Mouse (Mus musculus) forebrain, embryonic 15.5 days (tissue): ENCODE data around the gene Sost. TPM values are rescaled to one million over a fixed set of nuclear protein-coding genes. Genes with fewer than 3 reads are reported as not detected.

ENCODE experiments used
- ATAC-seq: fragments of 200-750 bp; cut with Nextera tagmentation; replicated peaks from 2 replicates; pipeline ENCODE4 v1.8.0; 2017; ENCODE audit warnings: mild to moderate bottlenecking, moderate TSS enrichment, moderate library complexity
- H3K27ac ChIP-seq: fragments of 300-500 bp; sonication (generic); replicated peaks from 2 replicates; pipeline ENCODE4 v1.5.1; 2015; ENCODE audit warnings: mild to moderate bottlenecking, inconsistent platforms
- H3K27me3 ChIP-seq: fragments of 300-500 bp; sonication (generic); 2 replicates; pipeline ENCODE4 v1.6.1; 2015; ENCODE audit warnings: inconsistent platforms
- H3K36me3 ChIP-seq: fragments of 300-500 bp; sonication (generic); 2 replicates; pipeline ENCODE4 v1.6.1; 2015; ENCODE audit warnings: mild to moderate bottlenecking, inconsistent platforms
- H3K4me1 ChIP-seq: fragments of 300-500 bp; sonication (generic); 2 replicates; pipeline ENCODE4 v1.6.1; 2015; ENCODE audit warnings: inconsistent platforms
- H3K4me2 ChIP-seq: fragments of 300-500 bp; sonication (generic); replicated peaks from 2 replicates; pipeline ENCODE4 v1.6.1; 2015; ENCODE audit warnings: mild to moderate bottlenecking, inconsistent platforms
- H3K4me3 ChIP-seq: fragments of 300-500 bp; sonication (generic); 2 replicates; pipeline ENCODE4 v1.5.1; 2015; ENCODE audit warnings: mild to moderate bottlenecking, inconsistent platforms
- H3K9ac ChIP-seq: fragments of 300-500 bp; sonication (generic); replicated peaks from 2 replicates; pipeline ENCODE4 v1.6.1; 2015; ENCODE audit warnings: mild to moderate bottlenecking, inconsistent platforms
- H3K9me3 ChIP-seq: fragments of 300-500 bp; sonication (generic); 2 replicates; pipeline ENCODE4 v1.6.1; 2016; ENCODE audit warnings: inconsistent platforms
- WGBS: fragments of 180-500 bp; shearing (Covaris S2); methylation state at CpG from one replicate; pipeline ENCODE4 v1.1.7; 2015; ENCODE audit warnings: mixed read lengths; 5-methylcytosine and 5-hydroxymethylcytosine counted together
- polyA plus RNA-seq: library from polyadenylated mRNA; unstranded; fragments of >200 nt; fragmentation: Nextera tagmentation; extraction: Ambion mirVana; gene quantifications from 2 replicates; pipeline ENCODE4 v1.2.1, GENCODE M21; 2015

Sost gene
- polyA plus RNA-seq: not detected in 2 replicates

DNA sequence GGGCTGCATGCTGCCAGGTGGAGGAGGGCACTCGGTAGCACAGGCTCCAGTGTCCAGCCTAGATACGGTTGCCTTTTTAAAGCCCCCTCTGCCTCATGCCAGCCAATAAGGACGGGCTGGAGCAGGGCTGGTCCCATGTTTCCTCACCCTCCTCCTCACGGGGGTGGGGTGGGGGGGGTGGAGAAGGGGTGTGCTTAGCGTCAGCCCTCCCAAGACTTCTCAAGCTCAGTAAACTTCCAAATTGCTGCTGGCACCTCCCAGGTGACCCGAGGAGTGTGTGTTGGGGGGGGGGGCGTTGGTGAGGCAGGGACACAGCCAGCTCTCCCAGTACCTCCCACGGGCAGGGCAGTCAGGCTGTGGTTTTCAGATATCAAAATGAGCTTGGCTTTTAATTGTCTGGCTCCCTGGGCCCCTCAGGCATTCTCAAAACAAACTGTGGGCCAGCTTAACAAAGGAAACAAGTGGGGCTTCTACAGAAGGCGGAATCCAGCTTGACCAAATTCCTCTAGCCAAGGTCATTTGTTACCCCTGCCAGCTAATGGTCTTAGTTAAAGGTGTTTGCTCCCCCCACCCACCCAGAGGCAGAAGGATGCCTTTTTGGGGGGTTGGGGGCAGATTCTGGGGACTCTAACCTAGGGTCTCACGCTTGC is at the start of gene Sost:
TSS of gene Sost (minus strand) at position 51 of the 650 bp plus-strand sequence.
- WGBS: 16% methylated on average over 10 of the region's 10 CpGs

DNA sequence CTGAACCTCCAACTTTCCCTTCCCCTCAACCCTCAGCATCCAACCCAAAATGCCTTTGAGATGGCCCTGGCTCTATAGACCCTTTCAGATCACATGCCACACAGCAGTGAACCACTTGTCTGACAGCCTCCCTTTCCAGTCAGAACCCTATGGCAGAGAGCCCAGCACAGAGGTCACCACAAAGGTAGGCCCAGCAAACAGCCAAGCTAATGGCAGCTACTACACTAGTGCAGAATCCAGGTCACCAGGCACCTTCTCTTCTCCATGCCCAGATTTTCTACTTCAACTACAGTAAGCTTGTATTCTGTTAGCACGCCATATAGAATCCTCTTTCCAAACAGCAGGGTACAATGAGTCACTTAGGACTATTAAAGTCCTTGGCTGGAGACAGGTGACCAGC is 49.3 kb upstream of the Sost start:
- no peak overlapping the region for H3K27ac ChIP-seq
- WGBS: 89% methylated on average over 1 of the region's 1 CpGs
- H3K4me3 ChIP-seq: no peak overlapping the region
- no peak for ATAC-seq
- H3K9me3 ChIP-seq: no peaks in the 10 kb centered on the region
- H3K9ac ChIP-seq: no peak overlapping the region
- no peaks in the 10 kb centered on the region for H3K27me3 ChIP-seq
- H3K36me3 ChIP-seq: peaks cover 25% of the 10 kb centered on the region
- peaks cover 9% of the 10 kb centered on the region for H3K4me1 ChIP-seq
- no peak overlapping the region for H3K4me2 ChIP-seq

More for the DNA sequence above, at the start of gene Sost:
- Histone ChIP-seq H3K4me1 (peaks cover 23% of the 10 kb centered on the region), H3K4me2 (no peak within 1 kb of the TSS), H3K4me3 (no peak within 1 kb of the TSS), H3K27me3 (peaks cover 49% of the 10 kb centered on the region), H3K9ac (no peak within 1 kb of the TSS), H3K36me3 (no peaks in the 10 kb centered on the region), H3K27ac (no peak within 1 kb of the TSS), H3K9me3 (no peaks in the 10 kb centered on the region)
- no peak for ATAC-seq

DNA sequence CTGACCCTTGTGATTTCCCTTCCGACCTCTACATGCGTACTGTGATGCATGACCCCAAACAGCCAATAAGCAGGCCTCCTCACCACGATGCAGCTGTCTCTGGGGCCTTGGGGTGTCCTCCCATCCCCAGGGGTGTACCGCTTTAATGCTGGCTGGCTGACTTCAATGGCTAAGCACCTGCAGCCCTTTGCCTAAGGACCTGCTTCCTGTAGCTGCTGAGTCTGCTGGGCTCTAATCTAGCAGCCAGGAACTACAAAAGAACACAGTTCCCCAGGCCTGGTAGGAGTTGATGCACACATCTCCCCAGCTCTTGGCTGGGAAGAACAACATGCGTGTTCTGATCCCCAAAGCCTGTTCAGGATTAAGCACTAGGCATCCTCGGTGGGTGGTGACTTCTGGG is 48.7 kb upstream of the Sost start:
- H3K9me3 ChIP-seq: no peaks in the 10 kb centered on the region
- no peak overlapping the region for H3K27ac ChIP-seq
- H3K27me3 ChIP-seq: no peaks in the 10 kb centered on the region
- WGBS: 65% methylated on average over 6 of the region's 6 CpGs
- H3K4me3 ChIP-seq: no peak overlapping the region
- no peak for ATAC-seq
- no peak overlapping the region for H3K4me2 ChIP-seq
- H3K9ac ChIP-seq: no peak overlapping the region
- peaks cover 15% of the 10 kb centered on the region for H3K4me1 ChIP-seq
- H3K36me3 ChIP-seq: peaks cover 25% of the 10 kb centered on the region

DNA sequence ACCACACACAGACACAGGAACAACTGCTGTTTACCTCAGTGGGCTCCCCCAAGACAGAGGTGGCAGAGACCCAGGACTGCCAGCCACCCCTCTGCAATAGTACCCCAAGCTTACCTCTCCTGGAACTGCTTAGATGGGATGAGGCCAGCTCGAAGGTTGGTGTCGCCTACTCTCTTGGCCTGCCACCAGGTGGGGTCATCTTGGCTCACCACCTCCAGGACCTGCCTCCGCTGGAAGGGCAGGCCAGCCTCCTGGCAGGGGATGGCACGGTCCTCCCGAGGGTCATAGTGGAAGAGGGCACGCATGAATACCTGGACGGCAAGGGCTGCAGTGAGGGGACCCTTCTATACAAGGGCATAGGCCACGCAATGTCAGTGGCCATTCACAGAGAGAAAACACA is 46.4 kb upstream of the Sost start:
- H3K4me2 ChIP-seq: no peak overlapping the region
- H3K36me3 ChIP-seq: peaks cover 35% of the 10 kb centered on the region
- H3K9me3 ChIP-seq: no peaks in the 10 kb centered on the region
- ATAC-seq: no peak
- WGBS: 89% methylated on average over 8 of the region's 8 CpGs
- peaks cover 17% of the 10 kb centered on the region for H3K4me1 ChIP-seq
- no peak overlapping the region for H3K27ac ChIP-seq
- no peak overlapping the region for H3K9ac ChIP-seq
- no peaks in the 10 kb centered on the region for H3K27me3 ChIP-seq
- no peak overlapping the region for H3K4me3 ChIP-seq

DNA sequence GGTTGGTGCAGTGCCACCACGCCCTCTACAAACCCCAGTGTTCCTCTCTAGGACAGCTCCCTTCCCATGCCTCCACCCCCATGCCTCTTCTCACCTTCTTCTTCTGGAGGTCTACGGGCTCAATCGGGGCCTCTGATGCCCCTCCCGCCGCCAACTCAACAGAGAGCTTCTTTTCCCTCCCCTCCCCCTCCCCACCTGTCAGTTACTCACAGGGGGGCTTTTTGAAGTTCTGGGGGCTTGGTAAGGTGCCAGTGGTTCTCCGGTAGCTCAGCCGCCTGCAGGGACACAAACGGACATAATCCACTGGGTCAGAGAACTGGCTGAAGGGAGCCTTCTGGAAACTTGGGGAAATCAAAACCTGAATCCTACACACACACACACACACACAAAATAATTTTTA is 44.7 kb upstream of the Sost start:
- H3K9ac ChIP-seq: no peak overlapping the region
- no peaks in the 10 kb centered on the region for H3K9me3 ChIP-seq
- WGBS: 62% methylated on average over 8 of the region's 8 CpGs
- peaks cover 20% of the 10 kb centered on the region for H3K4me1 ChIP-seq
- no peak overlapping the region for H3K27ac ChIP-seq
- ATAC-seq: no peak
- peaks cover 35% of the 10 kb centered on the region for H3K36me3 ChIP-seq
- no peak overlapping the region for H3K4me2 ChIP-seq
- no peak overlapping the region for H3K4me3 ChIP-seq
- no peaks in the 10 kb centered on the region for H3K27me3 ChIP-seq

DNA sequence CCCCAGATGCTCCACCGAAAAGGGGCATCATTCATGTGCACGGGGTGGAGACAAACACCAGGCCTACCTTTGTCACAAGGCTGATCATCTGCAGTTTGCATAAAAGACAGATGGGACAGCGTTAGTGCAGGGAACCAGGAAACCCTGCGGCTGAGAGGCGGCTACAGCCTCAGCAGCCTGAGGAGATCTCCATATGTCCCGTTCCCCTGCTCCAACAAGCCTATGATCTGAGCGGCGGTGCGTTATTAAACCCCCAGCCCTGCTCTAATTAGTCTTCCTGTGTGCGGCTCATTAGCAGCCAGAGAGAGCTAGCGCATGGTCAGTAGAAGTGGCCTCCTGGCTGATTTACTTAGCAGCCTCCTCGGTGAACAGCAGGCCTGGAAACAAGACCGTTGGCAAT is 43.3 kb upstream of the Sost start:
- ATAC-seq: peak; percentile 82
- Histone ChIP-seq H3K4me1 (peaks cover 24% of the 10 kb centered on the region), H3K4me2 (no peak overlapping the region), H3K9ac (0 out of 2 replicates have a peak overlapping the region, but pooled peaks have one; percentile 13), H3K9me3 (no peaks in the 10 kb centered on the region), H3K27me3 (no peaks in the 10 kb centered on the region), H3K36me3 (peaks cover 33% of the 10 kb centered on the region), H3K27ac (peak overlapping the region; percentile 90), H3K4me3 (no peak overlapping the region)
- WGBS: 16% methylated on average over 13 of the region's 13 CpGs

DNA sequence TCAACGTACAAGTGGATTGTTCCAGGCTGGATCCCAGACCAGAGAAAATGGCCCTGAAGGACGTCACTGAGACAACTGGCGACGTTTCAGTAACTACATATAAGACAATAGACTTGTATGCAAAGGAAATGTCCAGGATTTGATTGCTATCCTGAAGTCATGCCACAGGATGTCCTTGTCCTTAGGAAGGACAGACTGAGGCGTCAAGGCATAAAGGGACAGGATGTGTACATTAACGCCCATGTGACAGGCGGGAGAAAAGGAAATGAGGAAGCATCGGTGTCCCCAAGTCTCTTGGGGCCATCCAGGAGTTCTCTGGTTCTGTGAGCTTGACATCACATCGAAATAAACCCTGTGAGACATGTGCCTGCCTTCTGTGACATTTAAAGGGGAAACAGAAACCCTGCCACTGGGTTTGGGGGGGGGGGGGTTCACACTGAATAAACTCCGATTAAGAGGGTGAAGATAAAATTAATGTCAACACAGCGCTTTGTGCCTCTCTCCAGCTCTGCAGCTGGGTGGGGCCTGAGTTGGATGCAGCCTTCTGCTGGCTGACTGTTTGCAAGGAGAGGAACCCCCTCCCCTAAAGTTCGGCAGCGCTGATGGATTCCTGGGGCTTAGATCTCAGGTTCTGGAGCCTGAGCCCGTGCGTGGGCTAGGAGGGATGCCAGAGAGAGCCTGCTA is 42.3 kb upstream of the Sost start:
- H3K4me2 ChIP-seq: no peak overlapping the region
- 84% methylated on average over 15 of the region's 15 CpGs for WGBS
- peaks cover 24% of the 10 kb centered on the region for H3K4me1 ChIP-seq
- no peaks in the 10 kb centered on the region for H3K9me3 ChIP-seq
- no peak for ATAC-seq
- no peak overlapping the region for H3K4me3 ChIP-seq
- H3K9ac ChIP-seq: no peak overlapping the region
- H3K27ac ChIP-seq: peak overlapping the region; percentile 90
- H3K27me3 ChIP-seq: no peaks in the 10 kb centered on the region
- H3K36me3 ChIP-seq: peaks cover 43% of the 10 kb centered on the region

DNA sequence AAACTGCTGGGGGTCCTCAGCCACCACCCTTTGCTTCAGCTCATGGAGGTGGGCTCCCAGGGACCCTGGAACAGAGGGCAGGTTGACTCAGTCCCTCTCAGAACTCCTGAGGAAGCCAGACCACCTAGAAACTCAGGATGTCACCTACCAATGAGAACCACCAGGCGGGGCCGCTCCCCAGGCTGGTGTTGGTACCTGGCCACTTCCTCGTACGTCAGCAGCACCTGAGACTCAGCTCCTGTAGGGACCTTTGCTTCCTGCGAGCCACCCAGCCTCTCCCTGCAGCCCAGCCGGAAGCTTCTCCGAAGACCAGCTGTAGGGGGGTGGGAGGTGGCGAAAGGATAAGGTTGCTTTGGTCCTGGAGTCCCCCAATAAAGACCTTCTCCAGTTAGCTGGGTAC is 41.6 kb upstream of the Sost start:
- no peak for ATAC-seq
- Histone ChIP-seq H3K27ac (no peak overlapping the region), H3K9ac (no peak overlapping the region), H3K4me3 (no peak overlapping the region), H3K4me2 (no peak overlapping the region), H3K9me3 (no peaks in the 10 kb centered on the region), H3K36me3 (peaks cover 49% of the 10 kb centered on the region), H3K4me1 (peaks cover 24% of the 10 kb centered on the region), H3K27me3 (no peaks in the 10 kb centered on the region)
- 91% methylated on average over 8 of the region's 8 CpGs for WGBS

DNA sequence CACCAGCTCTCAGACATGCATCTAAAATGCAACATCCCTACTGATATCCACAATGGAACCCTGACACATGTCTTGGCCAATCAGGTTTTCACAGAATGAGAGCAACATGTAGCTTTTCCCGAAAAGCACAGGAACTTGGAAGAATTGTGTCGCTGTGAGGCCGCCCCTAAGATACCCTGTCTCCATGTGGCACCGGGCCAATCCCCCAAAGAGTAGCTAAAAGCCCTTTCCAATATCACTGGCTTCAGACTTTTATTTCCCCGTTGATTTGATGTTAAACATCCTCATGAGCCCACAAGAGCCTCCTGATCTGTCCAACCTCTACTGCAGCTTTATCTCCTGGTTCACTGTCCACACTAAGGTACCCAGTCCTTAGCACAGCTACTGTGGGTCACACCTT is 39.9 kb upstream of the Sost start:
- Histone ChIP-seq H3K9me3 (no peaks in the 10 kb centered on the region), H3K4me3 (no peak overlapping the region), H3K4me1 (peaks cover 24% of the 10 kb centered on the region), H3K9ac (no peak overlapping the region), H3K27me3 (no peaks in the 10 kb centered on the region), H3K36me3 (peaks cover 39% of the 10 kb centered on the region), H3K4me2 (no peak overlapping the region), H3K27ac (peak overlapping the region; percentile 3; the same call in 1 of the 2 replicates)
- 62% methylated on average over 5 of the region's 5 CpGs for WGBS
- ATAC-seq: no peak

DNA sequence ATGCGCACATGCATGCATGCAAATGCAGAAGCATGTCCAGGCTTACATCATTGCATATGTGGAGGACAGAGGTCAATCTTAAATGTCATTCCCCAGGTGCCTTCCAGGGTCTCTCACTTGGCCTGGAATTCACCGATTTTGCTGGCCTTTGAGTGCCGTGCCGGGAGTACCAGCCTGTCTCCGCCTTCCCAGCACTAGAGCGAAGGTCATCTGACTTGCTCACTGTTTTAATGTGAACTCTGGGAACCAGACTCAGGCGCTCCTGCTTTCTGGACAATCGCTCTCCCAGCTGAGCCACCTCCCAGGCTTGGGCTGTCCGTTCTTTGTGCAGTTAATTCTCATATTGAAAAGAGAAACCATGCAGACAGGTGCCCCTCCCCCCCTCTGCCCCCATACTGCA is 39.5 kb upstream of the Sost start:
- H3K9ac ChIP-seq: no peak overlapping the region
- no peaks in the 10 kb centered on the region for H3K27me3 ChIP-seq
- peaks cover 24% of the 10 kb centered on the region for H3K4me1 ChIP-seq
- peak overlapping the region; percentile 3; the same call in 1 of the 2 replicates for H3K27ac ChIP-seq
- 58% methylated on average over 9 of the region's 9 CpGs for WGBS
- H3K4me2 ChIP-seq: no peak overlapping the region
- no peak for ATAC-seq
- no peaks in the 10 kb centered on the region for H3K9me3 ChIP-seq
- peaks cover 41% of the 10 kb centered on the region for H3K36me3 ChIP-seq
- H3K4me3 ChIP-seq: no peak overlapping the region

DNA sequence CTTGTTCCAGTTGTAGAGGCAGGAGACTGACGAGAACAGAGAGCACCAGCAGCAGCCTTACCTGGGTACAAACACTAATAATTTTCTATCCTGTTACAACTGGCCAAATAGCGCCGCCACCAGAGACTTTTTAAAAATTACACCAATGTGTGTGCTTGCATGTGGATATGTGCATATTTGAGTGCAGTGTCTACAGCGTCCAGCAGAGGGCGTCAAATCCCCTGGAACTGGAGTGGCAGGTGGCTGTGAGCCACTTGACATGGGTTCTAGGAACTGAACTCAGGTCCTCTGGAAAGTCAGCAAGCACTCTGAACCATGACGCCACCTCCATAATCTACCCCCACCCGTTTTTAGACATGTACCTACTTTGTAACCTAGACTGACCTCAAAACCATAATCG is 37.4 kb upstream of the Sost start:
- H3K4me3 ChIP-seq: no peak overlapping the region
- no peak overlapping the region for H3K9ac ChIP-seq
- H3K4me2 ChIP-seq: no peak overlapping the region
- H3K27me3 ChIP-seq: no peaks in the 10 kb centered on the region
- no peaks in the 10 kb centered on the region for H3K9me3 ChIP-seq
- no peak for ATAC-seq
- H3K36me3 ChIP-seq: peaks cover 46% of the 10 kb centered on the region
- no peak overlapping the region for H3K27ac ChIP-seq
- 94% methylated on average over 8 of the region's 8 CpGs for WGBS
- 0 out of 2 replicates have a peak, but pooled peaks cover 6% of the 10 kb centered on the region for H3K4me1 ChIP-seq

DNA sequence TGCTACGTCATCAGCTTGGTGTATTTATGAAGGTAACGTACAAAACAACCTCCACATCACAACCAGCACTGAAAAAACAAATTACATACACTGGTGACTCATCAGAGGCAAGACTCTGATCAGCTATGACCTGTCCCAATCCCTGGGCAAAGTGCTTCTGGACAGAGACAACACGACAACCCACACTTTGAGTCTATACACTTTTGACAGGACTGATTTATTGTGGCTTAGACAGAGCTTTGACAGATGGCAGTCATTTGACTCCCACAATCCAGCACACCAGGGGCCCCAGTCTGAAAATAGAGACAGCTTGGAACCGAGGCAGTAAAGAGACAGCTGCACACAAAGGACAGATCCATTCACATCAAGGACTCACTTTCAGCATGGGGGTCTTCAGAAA is 32.7 kb upstream of the Sost start:
- peaks cover 22% of the 10 kb centered on the region for H3K36me3 ChIP-seq
- no peak overlapping the region for H3K4me3 ChIP-seq
- H3K27me3 ChIP-seq: no peaks in the 10 kb centered on the region
- ATAC-seq: no peak
- H3K9ac ChIP-seq: no peak overlapping the region
- WGBS: 61% methylated on average over 4 of the region's 4 CpGs
- no peak overlapping the region for H3K4me2 ChIP-seq
- no peaks in the 10 kb centered on the region for H3K9me3 ChIP-seq
- no peak overlapping the region for H3K27ac ChIP-seq
- H3K4me1 ChIP-seq: no peaks in the 10 kb centered on the region
